ENCODE assay signal across 9 mouse cellular contexts in genomic region chr16:22919971-22920854, GRCm38 (mm10). TPM values are rescaled to one million over a fixed set of nuclear protein-coding genes. Genes with fewer than 3 reads are reported as not detected.
DNase-seq lines count a peak whose midpoint lies in the region; ATAC-seq and TF ChIP-seq lines count a peak whose summit lies in the region.
"Had no signal": no experiment of that assay in that cellular context is flagged by ENCODE, and none has a peak within 500 bp of the region (broad histone marks: within the 10 kb centered on the region; RNA-seq: fewer than 3 reads in every experiment).

No protein-coding gene starts in this region.

- no peaks in the 10 kb centered on the region for H3K9me3 ChIP-seq in embryonic facial prominence, embryonic 13.5 days
- no peaks in the 10 kb centered on the region for H3K9me3 ChIP-seq in limb, embryonic 14.5 days (ENCODE audit: control insufficient read depth, low read length)
- no peaks in the 10 kb centered on the region for H3K9me3 ChIP-seq in forebrain, embryonic 11.5 days (ENCODE audit: control insufficient read depth, low read length)

- H3K9ac ChIP-seq in embryonic facial prominence, embryonic 13.5 days = no peak overlapping the region
- H3K9ac ChIP-seq in limb, embryonic 14.5 days (ENCODE audit: low read depth, low read length, severe bottlenecking) = no peak overlapping the region
- H3K9ac ChIP-seq in forebrain, embryonic 11.5 days (ENCODE audit: low read length) = no peak overlapping the region

- peaks cover 14% of the 10 kb centered on the region for H3K4me1 ChIP-seq in embryonic facial prominence, embryonic 13.5 days
- H3K4me1 ChIP-seq in limb, embryonic 14.5 days (ENCODE audit: control insufficient read depth, insufficient read depth, low read length) = no peaks in the 10 kb centered on the region
- H3K4me1 ChIP-seq in forebrain, embryonic 11.5 days (replicated peaks; ENCODE audit: control insufficient read depth, insufficient read depth, low read length) = no peaks in the 10 kb centered on the region

- 0 out of 2 replicates have a peak, but pooled peaks have one; percentile 69 for ATAC-seq in embryonic facial prominence, embryonic 13.5 days (ENCODE audit: insufficient number of reproducible peaks, insufficient read depth, low FRiP score, low TSS enrichment, low read depth)
- ATAC-seq in limb, embryonic 14.5 days (ENCODE audit: low FRiP score, low read depth) = no peak
- no peak for ATAC-seq in forebrain, embryonic 11.5 days (replicated peaks; ENCODE audit: low FRiP score)

- no peak overlapping the region for H3K27ac ChIP-seq in embryonic facial prominence, embryonic 13.5 days
- no peak overlapping the region for H3K27ac ChIP-seq in limb, embryonic 14.5 days (replicated peaks; ENCODE audit: low read depth, low read length)
- H3K27ac ChIP-seq in forebrain, embryonic 11.5 days (ENCODE audit: low read depth, low read length) = no peak overlapping the region

- H3K4me2 ChIP-seq in embryonic facial prominence, embryonic 13.5 days = peak overlapping the region; percentile 5; the same call in 1 of the 2 replicates
- H3K4me2 ChIP-seq in limb, embryonic 14.5 days (replicated peaks; ENCODE audit: low read depth, low read length, severe bottlenecking) = no peak overlapping the region
- no peak overlapping the region for H3K4me2 ChIP-seq in forebrain, embryonic 11.5 days (ENCODE audit: low read depth, low read length, severe bottlenecking)

- H3K4me3 ChIP-seq in embryonic facial prominence, embryonic 13.5 days = no peak overlapping the region
- no peak overlapping the region for H3K4me3 ChIP-seq in limb, embryonic 14.5 days (replicated peaks; ENCODE audit: low read length)
- H3K4me3 ChIP-seq in forebrain, embryonic 11.5 days (ENCODE audit: low read depth, low read length) = no peak overlapping the region

- 38% methylated on average over 18 of the region's 18 CpGs for WGBS in embryonic facial prominence, embryonic 13.5 days
- 45% methylated on average over 18 of the region's 18 CpGs for WGBS in limb, embryonic 14.5 days
- WGBS in forebrain, embryonic 11.5 days = 69% methylated on average over 18 of the region's 18 CpGs

- no peak for TF ChIP-seq POLR2A in limb, embryonic 14.5 days (IDR thresholded peaks at IDR 0.05; ENCODE audit: borderline replicate concordance, extremely low read depth, insufficient read depth, insufficient read length)

- no peaks in the 10 kb centered on the region for H3K27me3 ChIP-seq in embryonic facial prominence, embryonic 13.5 days
- no peaks in the 10 kb centered on the region for H3K27me3 ChIP-seq in limb, embryonic 14.5 days (ENCODE audit: control insufficient read depth, insufficient read depth, low read length)
- H3K27me3 ChIP-seq in forebrain, embryonic 11.5 days (ENCODE audit: control insufficient read depth, insufficient read depth, low read length) = no peaks in the 10 kb centered on the region

- H3K36me3 ChIP-seq in embryonic facial prominence, embryonic 13.5 days = no peaks in the 10 kb centered on the region
- H3K36me3 ChIP-seq in limb, embryonic 14.5 days (ENCODE audit: control insufficient read depth, insufficient read depth, low read length) = no peaks in the 10 kb centered on the region
- no peaks in the 10 kb centered on the region for H3K36me3 ChIP-seq in forebrain, embryonic 11.5 days (ENCODE audit: control insufficient read depth, insufficient read depth, low read length)

- DNase-seq in urinary bladder, adult 2 months (ENCODE audit: low spot score) = peak; percentile 25
- no peak for DNase-seq in urinary bladder, postnatal 4 days (ENCODE audit: low spot score in 2 of 2)
- DNase-seq in limb, embryonic 14.5 days (ENCODE audit: low spot score) = peak; percentile 9
- peak; percentile 30 for DNase-seq in urinary bladder, postnatal 25 days (ENCODE audit: low spot score)
- DNase-seq in cerebellum, adult 9-11 months = no peak
- DNase-seq in forebrain, embryonic 11.5 days (ENCODE audit: low spot score) = no peak
- no peak for DNase-seq in spleen, postnatal 4 days (ENCODE audit: low spot score in 2 of 2)

RNA-seq across cellular contexts. Expression of gene Fetub, which starts 2.1 kb away (rescaled TPM):
- 1.8 and 2.3 TPM in 2 replicates for polyA plus RNA-seq in urinary bladder, adult 2 months (2012; rRNA removed)
- 0.51 and 1.2 TPM in 2 replicates for polyA plus RNA-seq in embryonic facial prominence, embryonic 13.5 days (2015; fragmentation: Nextera tagmentation; extraction: Ambion mirVana)
- 0.08 and 0.12 TPM in 2 replicates for polyA plus RNA-seq in limb, embryonic 14.5 days (2012; rRNA removed)
- 0.25 TPM in 1 of 2 replicates, not detected in the other for polyA plus RNA-seq in limb, embryonic 14.5 days (2014; fragmentation: Nextera tagmentation; extraction: Ambion mirVana)
- polyA plus RNA-seq in forebrain, embryonic 11.5 days (2014; fragmentation: Nextera tagmentation; extraction: Ambion mirVana) = not detected in 2 replicates
- polyA plus RNA-seq: neural tube, embryonic 14.5 days had no signal

RNA-seq across cellular contexts. Expression of gene Ahsg, which starts 29.1 kb away (rescaled TPM):
- 0.21 and 1.8 TPM in 2 replicates for polyA plus RNA-seq in urinary bladder, adult 2 months (2012; rRNA removed)
- 34.8 TPM in 1 of 2 replicates, not detected in the other for polyA plus RNA-seq in embryonic facial prominence, embryonic 13.5 days (2015; fragmentation: Nextera tagmentation; extraction: Ambion mirVana)
- 0.35 and 1.4 TPM in 2 replicates for polyA plus RNA-seq in limb, embryonic 14.5 days (2012; rRNA removed)
- not detected in 2 replicates for polyA plus RNA-seq in limb, embryonic 14.5 days (2014; fragmentation: Nextera tagmentation; extraction: Ambion mirVana)
- polyA plus RNA-seq in forebrain, embryonic 11.5 days (2014; fragmentation: Nextera tagmentation; extraction: Ambion mirVana) = not detected in 2 replicates

RNA-seq across cellular contexts. Expression of gene Hrg, which starts 30.7 kb away (rescaled TPM):
- not detected in 2 replicates for polyA plus RNA-seq in urinary bladder, adult 2 months (2012; rRNA removed)
- not detected in 2 replicates for polyA plus RNA-seq in embryonic facial prominence, embryonic 13.5 days (2015; fragmentation: Nextera tagmentation; extraction: Ambion mirVana)
- not detected in 2 replicates for polyA plus RNA-seq in limb, embryonic 14.5 days (2012; rRNA removed)
- 0.11 and 0.15 TPM in 2 replicates for polyA plus RNA-seq in limb, embryonic 14.5 days (2014; fragmentation: Nextera tagmentation; extraction: Ambion mirVana)
- polyA plus RNA-seq in forebrain, embryonic 11.5 days (2014; fragmentation: Nextera tagmentation; extraction: Ambion mirVana) = 0.32 TPM in 1 of 2 replicates, not detected in the other

Comparison
In these comparisons a context has a peak if more than half of its experiments do, and no peak if none do; other contexts are left out.
1. DNase-seq: peak in urinary bladder, adult 2 months (single experiment), limb, embryonic 14.5 days (single experiment) and urinary bladder, postnatal 25 days (single experiment); none in urinary bladder, postnatal 4 days (0 of 2), cerebellum, adult 9-11 months (single experiment), forebrain, embryonic 11.5 days (single experiment) and spleen, postnatal 4 days (0 of 2).